ENCODE assay signal across 11 mouse cellular contexts in genomic region chr6:92755826-92756225, GRCm38 (mm10).
"Had no signal": no experiment of that assay in that cellular context is flagged by ENCODE, and none has a peak within 500 bp of the region (broad histone marks: within the 10 kb centered on the region; RNA-seq: fewer than 3 reads in every experiment).

No protein-coding gene starts in this region.

- H3K4me1 ChIP-seq: liver, embryonic 13.5 days; stomach, embryonic 15.5 days had no signal

- H3K4me3 ChIP-seq: left cerebral cortex, adult 2 months; liver, embryonic 13.5 days; stomach, embryonic 15.5 days had no signal

- DNase-seq: kidney, adult 2 months; kidney, postnatal 36 days; layer of hippocampus, postnatal 36 days; liver, embryonic 13.5 days; midbrain, embryonic 14.5 days; right cerebral cortex, postnatal 14 days; right cerebral cortex, postnatal 4 days; spleen, adult 18-20 months; thymus, postnatal 25 days had no signal
